Mouse (Mus musculus) left cerebral cortex, postnatal 25 days (tissue): ENCODE measurements at regions not wholly inside any gene's neighbourhood (a gene's known extent, or its start where the extent isn't known, plus 50 kb on each side); places are given as distances from the start of the nearest gene placed in this dataset.
"Not testable (repeated sequence)": the region's sequence is repeated elsewhere in the genome, so short reads cannot be mapped to it uniquely, and the experiment has no call there.

Experiments used
- DNase-seq, 2 experiments: peaks; one replicate each; pipeline ENCODE4 v3.0.0; 2022; ENCODE audit warnings: low spot score in 2 of 2, mixed read lengths in 1 of 2
- intact Hi-C: fragments of 180-260 bp; cut with DNase I; formaldehyde crosslinking; loops from one replicate; pipeline ENCODE4 v1.15.1; 2025

DNA sequence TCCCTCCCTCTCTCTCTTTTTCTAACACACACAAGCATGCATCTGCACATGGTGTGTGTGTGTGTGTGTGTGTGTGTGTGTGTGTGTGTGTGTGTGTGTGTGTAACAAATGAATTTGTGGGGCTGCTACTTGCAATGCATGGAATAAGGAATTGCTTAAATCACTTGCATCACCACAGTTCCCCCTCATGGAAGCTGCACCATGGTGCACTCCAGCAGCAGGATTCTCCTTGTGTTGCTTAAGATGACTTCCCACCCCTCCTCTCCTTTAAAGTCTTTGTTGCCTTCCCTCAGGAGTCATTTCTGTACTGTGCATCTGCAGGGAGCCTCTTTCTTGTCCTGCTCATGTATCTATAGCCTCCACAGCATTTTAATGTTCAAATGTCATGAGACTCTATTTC lies 402.5 kb downstream of the Nova1 start:
- peak in 1 of 2 experiments; percentile 30 for DNase-seq

DNA sequence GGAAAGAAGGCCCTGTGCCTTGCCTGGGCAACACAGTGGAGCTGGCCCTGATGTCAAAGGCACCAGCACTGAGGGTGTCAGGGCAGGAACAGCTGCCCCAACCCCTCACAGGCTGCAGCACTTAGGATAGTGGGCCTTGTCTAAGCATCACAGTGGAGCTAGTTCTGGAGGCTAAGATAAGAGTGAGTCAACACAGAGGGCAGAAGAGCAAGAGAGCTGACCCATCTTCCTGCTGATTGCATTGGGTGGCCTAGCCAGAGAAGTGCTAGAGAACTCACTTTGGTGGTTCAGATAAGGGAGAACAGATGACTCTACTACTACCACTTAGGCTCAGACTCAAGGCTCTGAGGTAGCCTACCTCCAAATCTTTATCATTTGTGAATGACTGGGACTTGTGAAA lies 413.1 kb downstream of the Nova1 start:
- intact Hi-C loops, result no loop called here
- DNase-seq, result no peak

More for the DNA sequence above, 402.5 kb downstream of the Nova1 start:
- intact Hi-C loops, result loop anchor here (5.0 kb wide), 2 partner anchors 89 to 484 kb away; no protein-coding TSS in a partner anchor

DNA sequence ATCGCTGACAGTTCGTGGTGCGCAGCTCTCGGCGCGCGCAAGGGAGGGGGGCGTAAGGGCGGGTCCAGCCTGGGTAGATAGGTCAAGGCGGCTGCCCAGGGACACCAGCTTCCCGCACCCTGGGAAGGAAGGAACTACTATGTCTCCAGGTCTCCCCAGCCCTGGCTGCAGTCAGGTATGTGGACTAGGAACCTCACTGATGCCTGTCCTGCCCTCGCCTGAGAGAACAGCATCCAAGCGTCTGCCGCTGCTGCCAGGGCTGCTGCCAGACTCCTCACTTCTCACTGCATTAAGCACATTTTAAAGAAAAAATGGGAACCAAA lies 419.1 kb downstream of the Nova1 start:
- intact Hi-C loops, result no loop called here

DNA sequence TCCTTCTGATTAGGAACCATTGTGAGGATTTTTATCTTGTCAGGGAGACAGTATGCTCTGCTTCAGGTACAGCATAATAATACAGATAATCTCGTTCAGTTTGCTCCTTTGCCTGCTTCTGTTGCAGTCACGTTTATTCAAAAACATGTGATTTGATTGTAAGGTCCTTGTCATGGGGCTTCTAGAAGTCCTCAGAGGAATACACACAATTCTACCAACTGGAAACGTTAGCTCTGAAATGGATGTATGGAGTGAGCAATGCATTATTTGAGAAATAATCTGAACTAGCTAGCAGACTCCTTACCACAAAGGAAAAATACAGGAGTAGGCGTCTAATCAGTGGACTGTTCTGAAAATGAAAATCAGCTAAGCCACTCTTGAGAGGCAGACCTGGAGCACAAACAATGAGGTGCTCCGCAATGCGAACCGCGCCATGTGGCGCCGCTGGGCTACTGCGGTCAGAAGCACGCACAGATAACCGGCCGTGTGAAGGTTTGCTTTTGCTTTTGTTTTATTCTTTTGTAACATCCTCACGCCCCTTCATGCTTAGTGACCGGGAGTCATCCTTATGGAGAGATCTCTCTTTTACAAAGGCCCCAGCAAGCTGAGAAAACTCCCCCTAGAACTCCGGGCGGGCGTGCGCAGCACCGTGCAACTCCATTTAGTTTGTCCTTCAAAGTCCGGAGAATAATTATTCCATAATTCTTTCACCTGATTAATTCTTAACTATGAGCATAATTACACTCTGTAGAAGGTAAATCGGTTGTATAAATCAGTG lies 419.7 kb downstream of the Nova1 start:
- DNase-seq, result peak; percentile 42 to 46

More for the DNA sequence above, 419.1 kb downstream of the Nova1 start:
- peak in 1 of 2 experiments; percentile 9 for DNase-seq

DNA sequence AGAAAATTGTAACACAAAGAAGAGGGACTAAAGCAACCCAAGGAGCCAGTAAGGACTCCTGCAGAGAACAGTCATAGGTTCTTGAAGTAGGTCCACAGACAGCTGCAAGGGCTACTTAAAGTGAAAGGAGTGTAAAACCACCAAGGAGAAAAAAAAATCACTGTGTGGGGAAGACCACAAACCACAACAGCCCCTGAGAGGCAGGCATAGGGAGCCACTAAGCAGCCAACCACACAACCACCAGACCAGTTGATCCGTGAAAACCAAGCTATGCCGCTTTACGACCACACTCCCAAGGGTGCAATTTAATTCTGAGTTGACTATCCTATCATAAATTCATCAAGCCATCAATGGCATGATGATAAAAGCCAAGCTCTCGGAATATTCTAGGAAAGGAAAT lies 423.5 kb downstream of the Nova1 start:
- DNase-seq, result no peak
- intact Hi-C loops, result no loop called here

More for the DNA sequence above, 419.7 kb downstream of the Nova1 start:
- intact Hi-C loops, result no loop called here

DNA sequence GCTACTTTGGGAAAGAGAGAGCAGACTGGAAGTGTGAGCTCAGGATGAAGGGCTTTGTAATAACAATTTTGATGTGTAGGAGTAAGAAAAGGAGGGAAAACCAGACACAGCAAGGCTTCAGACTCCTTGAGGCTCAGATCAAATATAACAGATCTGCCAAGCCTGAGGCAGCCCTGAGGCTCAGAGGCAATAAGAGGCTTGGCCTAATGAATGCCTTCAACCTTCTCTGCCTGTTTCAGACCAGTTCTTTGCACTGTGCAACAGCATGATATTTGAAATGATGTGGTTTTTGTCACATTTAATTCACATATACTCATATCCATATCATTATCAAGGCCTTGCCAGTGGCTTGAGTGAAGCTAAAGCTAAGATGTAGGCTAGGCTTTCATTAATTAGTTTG lies 425.0 kb downstream of the Nova1 start:
- intact Hi-C loops, result no loop called here
- no peak for DNase-seq

DNA sequence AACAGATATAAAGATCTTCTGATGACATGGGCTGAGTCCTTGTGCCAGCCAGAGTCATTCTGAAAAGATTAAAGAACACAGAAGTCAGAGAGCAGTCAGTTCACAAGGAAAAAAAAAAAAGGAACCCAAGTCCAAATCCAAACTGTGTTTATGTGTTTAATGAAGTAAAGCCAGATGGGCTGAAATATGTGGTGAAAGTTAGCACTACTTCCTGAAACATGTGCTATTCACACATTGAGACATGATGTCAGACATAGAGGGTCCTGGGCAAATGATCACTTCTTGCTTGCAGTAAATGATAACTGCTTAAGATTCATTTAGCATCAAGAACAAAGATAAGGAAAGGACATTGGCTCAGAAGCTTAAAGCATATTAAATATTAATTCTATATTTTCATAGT lies 439.8 kb downstream of the Nova1 start:
- DNase-seq, result no peak
- intact Hi-C loops, result loop anchor here (1.0 kb wide), 1 partner anchor 13 kb away; no protein-coding TSS in a partner anchor

DNA sequence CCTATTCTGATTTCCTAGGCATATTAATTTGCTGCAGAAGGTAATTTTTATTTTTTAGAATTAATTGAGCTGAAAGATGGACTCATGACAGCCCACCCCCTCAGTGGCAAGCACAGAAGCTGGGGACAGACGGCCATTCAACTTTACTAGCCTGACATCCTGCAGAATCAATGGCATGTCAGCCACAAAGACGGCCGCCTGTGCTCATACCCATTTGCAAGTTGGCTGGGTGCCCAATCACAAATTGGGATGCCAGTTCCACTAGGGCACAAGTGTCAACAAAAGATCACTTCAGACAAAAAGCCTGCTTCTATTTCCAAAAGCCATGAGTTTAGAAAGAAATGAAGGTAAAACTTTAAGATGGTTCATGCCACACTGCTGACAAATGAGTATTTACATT lies 447.0 kb downstream of the Nova1 start:
- DNase-seq, result peak in 1 of 2 experiments; percentile 9
- intact Hi-C loops, result no loop called here

DNA sequence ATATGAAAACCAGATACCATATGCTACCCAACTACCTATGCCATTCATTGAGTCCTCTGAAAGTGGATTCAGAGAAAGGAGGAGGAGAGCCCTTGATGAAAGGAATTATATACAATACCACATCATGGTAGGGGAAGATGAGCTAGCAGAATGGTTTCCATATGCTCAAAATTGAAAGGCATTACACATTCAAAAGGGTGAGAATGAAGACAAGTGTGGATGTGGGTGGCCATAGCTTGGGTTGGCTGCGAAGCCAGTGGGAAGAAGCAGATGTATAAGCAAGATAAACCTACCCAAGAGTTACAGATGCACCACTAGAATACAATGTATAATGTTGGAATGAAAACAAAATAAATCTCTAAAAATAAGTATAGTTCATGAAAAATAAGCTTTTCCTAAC lies 485.4 kb downstream of the Nova1 start:
- intact Hi-C loops, result loop anchor here (5.0 kb wide), 2 partner anchors 291 to 401 kb away; no protein-coding TSS in a partner anchor
- DNase-seq, result peak in 1 of 2 experiments; percentile 85

DNA sequence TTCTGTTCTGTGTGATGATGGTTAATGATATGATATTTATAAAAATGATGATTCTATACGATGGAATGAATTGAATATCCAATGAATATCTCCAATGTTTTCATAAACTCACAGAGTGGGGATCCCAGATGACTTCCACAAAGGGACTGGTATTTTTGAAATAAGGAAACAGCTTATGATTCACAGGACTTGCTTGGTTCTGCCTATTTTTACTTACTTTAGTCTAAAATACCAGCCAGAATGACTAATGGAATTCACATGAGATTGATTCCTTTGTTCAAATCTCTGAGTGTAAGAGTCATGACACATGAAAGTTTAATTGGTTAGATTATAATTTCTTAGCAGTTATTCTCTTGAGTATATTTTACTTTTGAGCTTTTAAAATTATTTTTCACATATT lies 490.9 kb downstream of the Nova1 start:
- intact Hi-C loops, result loop anchor here (5.0 kb wide), 2 partner anchors 89 to 246 kb away; no protein-coding TSS in a partner anchor

DNA sequence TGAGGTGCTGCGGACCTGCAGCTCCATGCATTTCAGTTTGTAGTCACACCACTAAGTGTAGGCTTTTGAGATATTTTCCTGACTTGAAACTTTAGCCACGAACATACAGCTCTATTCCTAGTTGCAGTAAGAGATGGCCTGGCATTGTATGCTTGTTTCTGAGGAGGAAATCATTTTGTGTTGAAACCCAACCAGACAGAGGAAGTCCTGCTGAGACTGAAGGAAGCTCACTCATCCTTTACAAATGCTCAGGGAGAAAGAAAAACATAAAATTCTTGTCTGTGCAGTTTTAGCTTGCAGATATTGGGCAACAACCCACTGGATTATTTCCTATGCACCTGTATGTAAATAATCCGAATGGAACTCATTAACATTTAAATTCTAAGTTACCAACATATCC lies 495.5 kb downstream of the Nova1 start:
- intact Hi-C loops, result no loop called here
- DNase-seq, result peak in 1 of 2 experiments; percentile 23

More for the DNA sequence above, 490.9 kb downstream of the Nova1 start:
- DNase-seq, result peak in 1 of 2 experiments; percentile 23

DNA sequence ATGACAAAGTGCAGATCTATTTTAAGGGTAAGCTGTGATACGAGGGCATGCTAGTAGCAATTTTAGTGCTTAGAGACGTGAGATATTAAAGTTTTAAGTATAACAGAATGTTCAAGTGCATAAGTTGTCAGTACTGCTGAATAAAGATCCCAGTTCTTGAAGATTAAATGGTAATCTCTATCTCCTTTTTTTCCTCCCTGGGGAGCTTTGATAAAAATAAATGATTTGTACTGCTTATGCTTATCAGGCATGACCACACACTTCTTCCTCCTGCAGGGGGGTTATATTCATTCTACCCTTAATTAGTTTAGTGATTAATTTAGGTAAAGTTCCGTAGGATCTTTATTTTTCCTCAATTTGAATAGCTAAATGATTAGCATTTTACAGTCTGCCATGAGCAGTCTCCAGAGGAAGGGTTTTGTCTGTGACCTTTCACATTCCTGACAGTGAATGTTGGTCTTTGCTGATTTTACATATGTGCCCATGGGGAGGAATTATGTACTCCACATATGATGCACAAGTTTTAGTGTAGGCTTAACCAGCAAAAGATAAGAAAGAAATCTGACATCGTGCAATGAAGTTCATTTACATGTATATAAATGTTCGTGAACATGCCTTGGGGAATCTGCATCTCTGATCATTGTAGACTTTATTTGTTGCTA lies 515.5 kb downstream of the Nova1 start:
- DNase-seq, result no peak

DNA sequence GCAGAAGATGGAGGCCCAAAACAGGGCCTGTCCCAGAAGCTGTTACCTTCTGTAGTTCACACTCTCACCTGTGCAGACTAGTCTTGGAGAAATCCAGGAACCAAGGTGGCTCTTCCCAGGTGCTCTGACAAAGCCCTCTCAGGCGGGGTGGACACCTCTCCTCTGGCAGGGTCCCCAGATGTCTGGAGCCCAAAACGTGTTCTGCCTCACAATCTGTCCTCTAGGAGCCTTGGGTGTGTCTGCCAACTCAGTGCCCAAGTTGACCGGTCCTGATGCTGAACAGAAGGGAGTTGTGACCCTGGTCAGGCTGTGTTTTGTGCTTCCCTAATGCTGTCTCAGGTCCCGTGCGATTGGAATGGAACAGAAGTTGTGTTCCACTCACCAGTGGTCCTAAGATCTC lies 519.8 kb downstream of the Nova1 start:
- intact Hi-C loops, result no loop called here
- DNase-seq, result no peak

More for the DNA sequence above, 515.5 kb downstream of the Nova1 start:
- intact Hi-C loops, result no loop called here

DNA sequence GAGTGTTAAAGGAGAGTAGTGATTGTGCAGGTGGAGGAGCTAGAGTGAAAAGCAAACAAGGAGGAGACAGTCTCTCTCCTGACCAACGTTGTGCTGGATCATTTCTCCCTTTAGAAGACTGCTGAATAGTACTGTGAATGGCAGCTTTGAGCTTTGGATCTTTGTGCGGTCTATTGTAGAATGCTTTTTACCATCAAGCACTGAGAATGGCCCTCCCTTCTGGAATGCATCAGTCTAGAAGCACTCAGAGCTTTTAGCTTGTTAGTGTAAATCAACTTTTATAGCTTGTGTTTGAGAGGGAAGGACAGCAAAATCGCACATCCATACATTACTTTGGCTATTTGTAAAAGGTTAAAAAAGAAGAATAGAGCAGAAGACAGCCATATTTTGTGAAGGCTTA lies 534.2 kb downstream of the Nova1 start:
- DNase-seq, result no peak
- intact Hi-C loops, result no loop called here

DNA sequence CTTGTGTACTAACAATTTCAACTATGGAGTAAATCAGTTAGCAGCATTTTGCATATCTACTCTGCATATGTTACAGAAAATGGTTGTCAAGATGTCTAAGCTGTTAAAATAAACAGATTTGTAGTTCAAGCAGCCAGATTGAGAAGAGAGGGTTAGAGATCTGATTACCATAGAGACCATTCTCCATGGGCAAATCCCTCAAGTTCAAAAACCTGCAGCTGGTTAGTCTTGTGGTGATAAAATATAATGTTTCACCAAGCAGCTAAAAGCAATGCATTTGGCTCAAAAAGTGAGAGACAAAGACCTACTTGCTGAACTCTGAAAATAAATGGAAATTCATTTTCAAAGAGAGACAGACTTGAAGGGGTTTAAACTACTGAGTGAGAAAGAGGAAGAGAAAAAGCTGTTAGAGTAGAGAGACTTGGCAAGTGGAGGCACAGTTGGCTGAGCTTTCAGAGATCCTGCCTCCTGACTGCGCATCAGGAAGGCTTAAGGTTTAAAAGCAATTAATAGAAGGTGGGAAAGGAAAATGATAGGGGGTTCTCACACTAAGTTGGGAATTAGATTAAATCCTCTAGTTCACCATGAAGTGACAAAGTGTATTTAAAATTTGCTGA lies 570.2 kb downstream of the Nova1 start:
- DNase-seq, result peak in 1 of 2 experiments; percentile 21
- intact Hi-C loops, result no loop called here

DNA sequence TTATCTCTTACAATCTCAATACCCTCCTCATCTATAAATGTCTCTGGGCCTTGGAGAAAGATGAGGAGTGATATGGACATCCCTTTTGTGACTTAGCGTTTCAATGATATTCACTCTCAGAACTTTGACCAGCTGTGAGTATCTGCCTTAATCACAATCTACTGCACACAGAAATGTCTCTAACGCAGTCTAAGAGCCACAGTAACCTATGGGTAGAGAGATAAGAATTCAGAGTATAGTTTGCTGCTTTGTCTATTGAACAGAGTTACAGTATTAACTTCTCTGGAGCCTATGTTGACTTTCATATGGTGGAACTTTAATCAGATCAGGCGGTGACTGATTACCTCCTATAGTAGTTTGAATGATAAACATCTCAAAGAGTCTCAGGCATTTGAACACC lies 573.8 kb downstream of the Nova1 start:
- no peak for DNase-seq
- intact Hi-C loops, result no loop called here

DNA sequence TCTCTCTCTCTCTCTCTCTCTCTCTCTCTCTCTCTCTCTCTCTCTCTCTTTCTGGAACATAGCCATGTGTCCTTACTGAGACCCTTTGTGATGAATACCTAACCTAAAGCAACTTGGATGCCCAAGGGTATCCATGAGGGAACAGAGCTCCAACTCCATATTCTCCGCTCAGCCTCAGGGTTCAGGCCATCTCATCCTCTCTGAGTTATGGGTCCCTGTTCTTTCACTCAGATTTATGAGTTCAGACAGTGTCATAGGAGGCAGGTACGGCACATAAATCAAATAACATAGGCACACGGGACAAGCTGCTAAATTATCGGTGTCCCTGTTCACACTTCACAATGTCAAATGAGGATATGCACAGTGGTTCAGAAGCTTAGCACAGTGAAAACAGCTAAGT lies 586.4 kb downstream of the Nova1 start:
- no peak for DNase-seq
- intact Hi-C loops, result no loop called here

DNA sequence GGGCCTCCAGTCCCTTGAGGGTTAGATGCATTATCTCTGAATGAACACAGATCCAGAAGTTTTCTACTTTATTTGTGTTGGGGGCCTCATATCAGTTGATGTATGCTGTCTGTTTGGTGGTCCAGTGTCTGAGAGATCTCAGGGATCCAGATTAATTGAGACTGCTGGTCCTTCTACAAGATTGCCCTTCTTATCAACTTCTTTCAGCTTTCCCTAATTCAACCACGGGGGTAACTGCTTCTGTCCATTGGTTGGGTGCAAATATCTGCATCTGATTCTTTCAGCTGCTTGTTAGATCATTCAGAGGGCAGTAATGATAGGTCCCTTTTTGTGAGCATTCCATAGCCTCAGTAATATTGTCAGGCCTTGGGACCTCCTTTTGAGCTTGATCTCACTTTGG lies 603.4 kb downstream of the Nova1 start:
- intact Hi-C loops, DNase-seq: not testable (repeated sequence)

DNA sequence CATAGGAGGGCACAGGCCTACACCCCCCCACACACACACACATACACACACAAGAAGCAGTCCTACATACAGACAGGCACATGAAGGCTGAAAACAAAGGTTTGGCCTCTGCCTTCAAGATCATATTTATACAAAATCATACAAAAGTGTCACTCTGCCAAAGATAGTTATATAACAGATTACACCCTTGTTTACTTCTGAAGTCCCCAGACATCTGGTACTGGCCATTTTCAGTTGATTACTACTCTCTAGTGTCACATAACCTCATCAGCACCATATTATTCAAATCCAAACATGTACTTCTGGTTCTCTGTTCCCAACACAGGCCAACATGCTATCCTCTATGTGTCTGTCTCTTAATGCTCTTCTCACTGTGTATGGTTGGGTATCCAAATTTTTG lies 619.7 kb downstream of the Nova1 start:
- intact Hi-C loops, result no loop called here
- DNase-seq, result no peak

DNA sequence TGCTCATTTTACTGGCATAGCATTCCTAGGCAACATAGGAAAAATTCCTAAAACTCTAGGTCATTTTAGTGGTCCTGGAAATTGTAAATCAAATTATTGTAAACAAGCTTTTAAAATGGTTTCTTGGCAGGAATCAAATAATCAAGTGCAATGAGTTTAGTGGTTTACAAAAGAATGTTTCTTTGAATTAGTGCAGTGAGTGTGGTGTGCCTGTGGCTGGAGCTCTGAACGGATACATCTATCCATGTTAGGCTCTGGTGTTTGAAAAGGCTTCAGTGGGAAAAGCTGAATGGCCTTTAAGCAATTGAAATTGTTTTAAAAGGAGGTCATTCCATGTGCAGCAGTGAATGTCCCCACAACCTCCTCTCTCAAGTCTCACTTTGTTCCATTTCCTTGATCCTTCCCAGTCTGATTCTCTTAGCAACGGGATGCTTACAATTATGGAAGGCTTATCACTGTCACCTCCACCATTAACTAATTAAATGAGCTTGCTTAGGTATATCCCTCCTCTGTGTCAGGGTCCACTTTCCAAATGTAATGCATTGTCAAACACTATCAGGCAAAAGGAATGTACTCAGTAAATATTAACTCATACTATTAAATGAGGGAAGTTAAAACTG lies 621.1 kb downstream of the Nova1 start:
- intact Hi-C loops, result no loop called here
- no peak for DNase-seq
